Mouse (Mus musculus) heart, postnatal 0 days (tissue): ENCODE measurements at regions not wholly inside any gene's neighbourhood (a gene's known extent, or its start where the extent isn't known, plus 50 kb on each side); places are given as distances from the start of the nearest gene placed in this dataset.

ENCODE experiments used
- ATAC-seq: fragments of 200-750 bp; cut with Nextera tagmentation; 2 replicates; pipeline ENCODE4 v1.8.0; 2017; ENCODE audit warnings: low read depth, moderate number of reproducible peaks, moderate library complexity; ENCODE audit not compliant: insufficient read depth
- DNase-seq: peaks from one replicate; pipeline ENCODE4 v3.0.0-alpha.2; 2016; ENCODE audit warnings: low spot score
- H3K27ac ChIP-seq: fragments of 300-500 bp; sonication (generic); 2 replicates; pipeline ENCODE4 v1.5.1; 2014; ENCODE audit warnings: low read depth, mild to moderate bottlenecking
- H3K27me3 ChIP-seq: fragments of 300-500 bp; sonication (generic); 2 replicates; pipeline ENCODE4 v1.6.1; 2014; ENCODE audit warnings: low read length, mixed read lengths; ENCODE audit not compliant: control insufficient read depth, insufficient read depth
- H3K36me3 ChIP-seq: fragments of 300-500 bp; sonication (generic); replicated peaks from 2 replicates; pipeline ENCODE4 v1.6.1; 2014; ENCODE audit warnings: low read length, mixed read lengths; ENCODE audit not compliant: control insufficient read depth, insufficient read depth
- H3K4me1 ChIP-seq: fragments of 300-500 bp; sonication (generic); 2 replicates; pipeline ENCODE4 v1.6.1; 2014; ENCODE audit warnings: antibody characterized with exemption; ENCODE audit not compliant: control insufficient read depth, insufficient read depth
- H3K4me2 ChIP-seq: fragments of 300-500 bp; sonication (generic); 2 replicates; pipeline ENCODE4 v1.6.1; 2014; ENCODE audit warnings: low read depth, mild to moderate bottlenecking, low read length, moderate library complexity
- H3K4me3 ChIP-seq: fragments of 300-500 bp; sonication (generic); 2 replicates; pipeline ENCODE4 v1.5.1; 2014; ENCODE audit warnings: low read depth, low read length
- H3K9ac ChIP-seq: fragments of 300-500 bp; sonication (generic); replicated peaks from 2 replicates; pipeline ENCODE4 v1.6.1; 2014; ENCODE audit warnings: low read depth, low read length, mixed read lengths
- H3K9me3 ChIP-seq: fragments of 300-500 bp; sonication (generic); replicated peaks from 2 replicates; pipeline ENCODE4 v1.6.1; 2016; ENCODE audit warnings: low read length; ENCODE audit not compliant: control insufficient read depth
- CTCF ChIP-seq: IDR thresholded peaks from 2 replicates; pipeline ENCODE4 v1.5.1; 2016; ENCODE audit warnings: antibody characterized with exemption, control low read depth, low read depth
- EP300 ChIP-seq: IDR thresholded peaks from 2 replicates; pipeline ENCODE4 v1.6.1; 2016; ENCODE audit warnings: antibody characterized with exemption, low read depth
- WGBS: fragments of 180-500 bp; shearing (Covaris S2); extraction: QIAGEN DNeasy Blood & Tissue Kit; methylation state at CpG from one replicate; pipeline ENCODE4 v1.1.7; 2014; 5-methylcytosine and 5-hydroxymethylcytosine counted together

DNA sequence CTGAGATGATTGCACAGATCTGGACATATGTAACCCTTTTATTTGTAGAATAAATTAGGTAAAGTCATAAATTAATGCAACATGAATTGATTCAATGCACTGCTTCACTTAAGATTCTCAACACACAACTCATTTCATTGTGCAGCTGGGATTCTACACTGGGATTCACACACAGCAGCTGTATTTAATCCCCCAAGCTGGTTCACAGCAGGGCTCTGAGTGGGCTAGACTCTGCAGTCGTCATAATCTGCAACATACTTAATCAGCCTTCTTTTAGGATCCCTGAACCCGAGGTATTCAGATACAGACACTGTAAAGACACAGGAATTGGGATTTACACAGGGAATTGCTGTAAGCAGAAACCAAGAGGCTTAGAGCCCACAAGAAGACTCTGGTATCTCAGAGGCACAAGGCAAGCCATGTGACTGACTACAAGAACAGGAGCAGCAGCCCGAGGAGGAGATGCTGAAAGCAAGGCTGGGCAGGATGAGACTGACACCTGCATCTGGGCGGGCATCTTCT lies 135.7 kb downstream of the Raet1d start:
- ATAC-seq (no peak), DNase-seq (no peak)
- Histone ChIP-seq H3K9ac (no peak overlapping the region), H3K4me2 (no peak overlapping the region), H3K4me3 (no peak overlapping the region), H3K27me3 (no peaks in the 10 kb centered on the region), H3K36me3 (no peaks in the 10 kb centered on the region), H3K27ac (no peak overlapping the region), H3K4me1 (no peaks in the 10 kb centered on the region), H3K9me3 (no peaks in the 10 kb centered on the region)
- TF ChIP-seq CTCF (no peak), EP300 (no peak)
- 38% methylated on average over 4 of the region's 4 CpGs for WGBS
